Mouse (Mus musculus) neutrophil, adult 83 days (primary cell): Measurements from ENCODE around the gene Gm33543. TPM values are rescaled to one million over a fixed set of nuclear protein-coding genes. Genes with fewer than 3 reads are reported as not detected.

ENCODE experiments used
- total RNA-seq, 2 experiments: library from RNA; stranded (reverse); gene quantifications; one replicate each; pipeline ENCODE4 v1.2.4; 2023

The Gm33543 gene
- under 1 TPM in 1 of 2 experiments, not detected in 1; 0.24 TPM for total RNA-seq

DNA sequence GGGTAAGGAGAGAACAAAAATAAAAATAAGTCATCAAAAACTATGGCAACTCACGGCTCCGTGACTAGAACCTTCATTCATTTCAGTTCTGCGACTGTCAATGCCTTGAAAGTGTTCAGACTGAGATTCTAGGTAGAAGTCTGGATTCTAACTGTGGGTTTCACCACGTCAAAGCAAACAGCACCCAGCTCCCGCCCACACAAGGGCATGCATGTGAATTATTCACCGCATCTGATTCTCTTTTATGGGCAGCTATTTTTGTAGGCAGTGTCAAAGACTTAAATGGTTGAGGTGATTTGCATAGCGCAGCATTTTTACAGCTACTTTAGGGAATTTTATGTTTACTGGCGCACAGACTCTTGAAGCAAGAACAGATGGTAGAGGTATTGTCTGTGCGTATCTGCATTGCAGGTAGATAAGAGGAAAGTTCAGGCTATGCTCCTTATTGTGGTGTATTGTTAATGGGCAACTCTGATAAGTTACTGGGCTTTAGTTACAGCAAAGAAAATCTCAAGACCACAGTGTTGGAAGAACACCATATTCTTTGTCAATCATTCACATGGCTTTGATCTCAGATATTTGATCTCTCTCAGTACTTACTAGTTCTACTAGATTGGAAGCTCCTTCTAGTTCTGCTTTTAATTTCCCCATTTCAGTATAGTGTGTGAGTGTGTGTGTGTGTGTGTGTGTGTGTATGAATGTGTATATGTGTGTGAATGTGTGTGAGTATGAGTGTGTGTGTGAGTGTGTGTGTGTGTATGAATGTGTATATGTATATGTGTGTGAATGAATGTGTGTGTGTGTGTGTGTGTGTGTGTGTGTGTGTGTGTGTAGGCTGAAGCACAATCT, at the start of gene Gm33543:
Gene Gm33543, minus strand, starts transcription at position 142 of the 849 bp plus-strand sequence.

Other genes with a start within 250 kb of the Gm33543 start
- not detected for gene Anapc15-ps, start 169.5 kb downstream of the Gm33543 start, total RNA-seq
- 10 to 100 TPM; 18.0 to 21.6 TPM for gene Eea1, start 97.7 kb upstream of the Gm33543 start, total RNA-seq